Mouse (Mus musculus) myocyte (in vitro differentiated cells): ENCODE data around the gene Tmem168. TPM values are rescaled to one million over a fixed set of nuclear protein-coding genes. Genes with fewer than 3 reads are reported as not detected.

Experiments used
- H3K27me3 ChIP-seq: one replicate; pipeline ENCODE4 v1.6.1; 2011; ENCODE audit not compliant: control insufficient read depth, insufficient read depth, insufficient read length
- H3K36me3 ChIP-seq: one replicate; pipeline ENCODE4 v1.6.1; 2011; ENCODE audit not compliant: control insufficient read depth, insufficient read depth
- H3K4me2 ChIP-seq: one replicate; pipeline ENCODE4 v1.6.1; 2011; ENCODE audit warnings: low read depth, control low read depth
- H3K4me3 ChIP-seq: one replicate; pipeline ENCODE4 v1.5.1; 2011; ENCODE audit warnings: mild to moderate bottlenecking, control low read depth, moderate library complexity
- H3K79me2 ChIP-seq: one replicate; pipeline ENCODE4 v1.6.1; 2011; ENCODE audit not compliant: control insufficient read depth, insufficient read depth
- H3ac ChIP-seq: one replicate; pipeline ENCODE4 v1.6.1; 2011; ENCODE audit not compliant: control insufficient read depth, insufficient read length
- CEBPB ChIP-seq: IDR thresholded peaks from 2 replicates; pipeline ENCODE4 v1.6.1; 2011; ENCODE audit warnings: mild to moderate bottlenecking, moderate library complexity; ENCODE audit not compliant: poor library complexity, insufficient read depth, severe bottlenecking
- E2F4 ChIP-seq: IDR thresholded peaks from one replicate; pipeline ENCODE4 v1.6.1; 2011; ENCODE audit warnings: mild to moderate bottlenecking, control low read depth, moderate library complexity; ENCODE audit not compliant: insufficient read depth
- MAX ChIP-seq: IDR thresholded peaks from one replicate; pipeline ENCODE4 v1.6.1; 2011; ENCODE audit warnings: low read depth, mild to moderate bottlenecking, control low read depth
- MYOD1 ChIP-seq, 3 experiments: IDR thresholded peaks; one replicate each; pipeline ENCODE4 v1.6.1; 2011; ENCODE audit warnings: control low read depth in 2 of 3, low read depth in 2 of 3, mild to moderate bottlenecking in 2 of 3, moderate library complexity in 1 of 3; ENCODE audit not compliant: insufficient read length in 2 of 3, control insufficient read depth in 1 of 3
- MYOG ChIP-seq, 3 experiments: IDR thresholded peaks; one replicate each; pipeline ENCODE4 v1.6.1; 2011; ENCODE audit warnings: control low read depth in 2 of 3, low read depth in 2 of 3, mild to moderate bottlenecking in 2 of 3; ENCODE audit not compliant: insufficient read length in 2 of 3, control insufficient read depth in 1 of 3, insufficient read depth in 1 of 3
- POLR2A ChIP-seq: IDR thresholded peaks from one replicate; pipeline ENCODE4 v1.6.1; 2011; ENCODE audit warnings: low read depth, mild to moderate bottlenecking, control low read depth, moderate library complexity; ENCODE audit not compliant: insufficient read length
- POLR2AphosphoS2 ChIP-seq: IDR thresholded peaks from one replicate; pipeline ENCODE4 v1.6.1; 2011; ENCODE audit warnings: low read depth, control low read depth; ENCODE audit not compliant: insufficient read length
- REST ChIP-seq: IDR thresholded peaks from one replicate; pipeline ENCODE4 v1.6.1; 2011; ENCODE audit warnings: mild to moderate bottlenecking, control low read depth, moderate library complexity; ENCODE audit not compliant: insufficient read depth, insufficient read length
- SRF ChIP-seq: IDR thresholded peaks from one replicate; pipeline ENCODE4 v1.6.1; 2011; ENCODE audit warnings: low read depth; ENCODE audit not compliant: control insufficient read depth, insufficient read length
- TCF12 ChIP-seq: IDR thresholded peaks from one replicate; pipeline ENCODE4 v1.6.1; 2011; ENCODE audit warnings: mild to moderate bottlenecking, control low read depth; ENCODE audit not compliant: poor library complexity, insufficient read depth, severe bottlenecking
- TCF3 ChIP-seq: IDR thresholded peaks from one replicate; pipeline ENCODE4 v1.6.1; 2011; ENCODE audit warnings: low read depth, control low read depth; ENCODE audit not compliant: insufficient read length
- USF1 ChIP-seq: IDR thresholded peaks from one replicate; pipeline ENCODE4 v1.6.1; 2011; ENCODE audit warnings: low read depth, mild to moderate bottlenecking, control low read depth, moderate library complexity
- polyA plus RNA-seq: library from polyadenylated mRNA; unstranded; fragments of >200 nt; fragmentation: generic; extraction: Trizol; gene quantifications from one replicate; pipeline ENCODE4 v1.2.1, GENCODE M21; 2012; ENCODE audit warnings: missing spikeins

The Tmem168 gene
- polyA plus RNA-seq = 9.8 TPM

GRCm38 (mm10) chr6:13607621-13608493 lies at the start of gene Tmem168:
Gene Tmem168, minus strand, starts transcription at chr6:13608100.
- Histone ChIP-seq H3K4me3 (peak within 1 kb of the TSS; percentile 73), H3ac (peak within 1 kb of the TSS; percentile 41), H3K79me2 (peaks cover 40% of the 10 kb centered on the region), H3K36me3 (no peaks in the 10 kb centered on the region), H3K27me3 (no peaks in the 10 kb centered on the region), H3K4me2 (peak within 1 kb of the TSS; percentile 84)
- TF ChIP-seq TCF12 (no peak), POLR2A (peak; percentile 82), MAX (no peak), MYOD1 (IDR thresholded peaks at IDR 0.05; ENCODE audit: control insufficient read depth in 1 of 3, insufficient read length in 2 of 3, low read depth in 2 of 3) (peak in 2 of 3 experiments; percentile 74 to 92), MYOG (IDR thresholded peaks at IDR 0.05; ENCODE audit: control insufficient read depth in 1 of 3, insufficient read depth in 1 of 3, insufficient read length in 2 of 3, low read depth in 2 of 3) (peak in 2 of 3 experiments; percentile 79 to 90), POLR2AphosphoS2 (peak; percentile 92), REST (peak; percentile 35), USF1 (no peak)

- TF ChIP-seq TCF3 = no peak
- TF ChIP-seq E2F4 = no peak
- TF ChIP-seq CEBPB = no peak
- TF ChIP-seq MYOG (IDR thresholded peaks at IDR 0.05; ENCODE audit: control insufficient read depth in 1 of 3, insufficient read depth in 1 of 3, insufficient read length in 2 of 3, low read depth in 2 of 3) = no peak
- TF ChIP-seq TCF12 = no peak
- TF ChIP-seq POLR2AphosphoS2 = no peak
- TF ChIP-seq POLR2A = no peak
- TF ChIP-seq MYOD1 (IDR thresholded peaks at IDR 0.05; ENCODE audit: control insufficient read depth in 1 of 3, insufficient read length in 2 of 3, low read depth in 2 of 3) = no peak
- Histone ChIP-seq H3K79me2 (peaks cover 9% of the 10 kb centered on the region), H3K4me2 (no peak overlapping the region), H3K36me3 (peaks cover 28% of the 10 kb centered on the region), H3K4me3 (no peak overlapping the region), H3ac (no peak overlapping the region), H3K27me3 (no peaks in the 10 kb centered on the region)
These were observed 46.2 kb upstream of the Tmem168 start for GRCm38 (mm10) chr6:13654081-13654480.

DNA sequence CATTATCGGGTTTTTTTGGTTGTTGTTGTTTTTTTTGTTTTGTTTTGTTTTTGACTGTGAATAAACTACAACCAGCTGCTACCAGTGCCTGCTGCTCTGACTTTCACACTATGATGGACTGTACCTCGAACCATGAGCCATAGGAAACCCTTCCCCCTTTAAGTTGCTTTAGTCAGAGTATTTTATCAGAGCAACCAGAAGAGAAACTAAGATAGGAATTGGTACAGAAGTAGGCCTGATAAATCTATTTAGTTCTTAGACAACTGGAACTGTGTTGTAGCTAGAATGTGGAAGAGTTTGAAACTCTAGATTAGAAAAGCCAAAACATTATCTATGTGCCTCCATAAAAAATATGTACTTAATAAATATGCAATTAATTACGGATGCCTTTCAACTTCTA lies 44.4 kb upstream of the Tmem168 start:
- Histone ChIP-seq H3ac (no peak overlapping the region), H3K36me3 (peaks cover 22% of the 10 kb centered on the region), H3K27me3 (no peaks in the 10 kb centered on the region), H3K4me3 (no peak overlapping the region), H3K4me2 (no peak overlapping the region), H3K79me2 (peaks cover 9% of the 10 kb centered on the region)
- no peak for TF ChIP-seq TCF12
- TF ChIP-seq TCF3 = no peak

DNA sequence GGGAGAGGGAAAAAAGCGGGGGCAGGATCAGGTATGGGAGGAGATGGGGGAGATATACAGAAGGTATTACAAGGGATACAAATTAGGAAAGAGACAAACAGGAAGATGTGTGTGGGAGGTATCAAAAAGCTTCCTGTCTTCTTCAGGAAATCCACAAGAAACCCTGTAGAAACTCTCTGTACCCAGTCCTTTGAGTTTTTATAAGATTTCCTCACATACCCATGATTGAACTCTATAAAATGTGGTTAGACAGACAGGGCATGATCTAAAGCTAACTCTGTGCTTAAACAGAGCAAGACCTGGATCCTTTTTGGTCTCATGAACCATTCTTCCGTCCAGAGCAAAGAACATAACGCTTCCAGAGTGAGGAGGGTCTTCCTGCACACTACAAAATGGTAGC lies 43.0 kb upstream of the Tmem168 start:
- no peaks in the 10 kb centered on the region for H3K27me3 ChIP-seq
- H3K36me3 ChIP-seq = peaks cover 22% of the 10 kb centered on the region
- H3K4me3 ChIP-seq = no peak overlapping the region
- no peak for TF ChIP-seq POLR2AphosphoS2
- TF ChIP-seq CEBPB = no peak
- TF ChIP-seq REST = no peak
- no peak for TF ChIP-seq TCF12
- no peak for TF ChIP-seq SRF
- TF ChIP-seq MYOD1 (IDR thresholded peaks at IDR 0.05; ENCODE audit: control insufficient read depth in 1 of 3, insufficient read length in 2 of 3, low read depth in 2 of 3) = no peak
- TF ChIP-seq MYOG (IDR thresholded peaks at IDR 0.05; ENCODE audit: control insufficient read depth in 1 of 3, insufficient read depth in 1 of 3, insufficient read length in 2 of 3, low read depth in 2 of 3) = no peak
- no peak for TF ChIP-seq E2F4
- no peak for TF ChIP-seq POLR2A
- no peak for TF ChIP-seq USF1
- no peak for TF ChIP-seq TCF3
- no peak for TF ChIP-seq MAX
- H3ac ChIP-seq = no peak overlapping the region
- H3K79me2 ChIP-seq = peaks cover 9% of the 10 kb centered on the region
- no peak overlapping the region for H3K4me2 ChIP-seq

- TF ChIP-seq POLR2AphosphoS2 (no peak), MAX (no peak), MYOG (IDR thresholded peaks at IDR 0.05; ENCODE audit: control insufficient read depth in 1 of 3, insufficient read depth in 1 of 3, insufficient read length in 2 of 3, low read depth in 2 of 3) (no peak), MYOD1 (IDR thresholded peaks at IDR 0.05; ENCODE audit: control insufficient read depth in 1 of 3, insufficient read length in 2 of 3, low read depth in 2 of 3) (no peak), TCF3 (no peak), POLR2A (no peak), TCF12 (no peak)
These were observed 40.4 kb upstream of the Tmem168 start for GRCm38 (mm10) chr6:13648305-13648704.

More at GRCm38 (mm10) chr6:13648305-13648704, 40.4 kb upstream of the Tmem168 start:
- H3K36me3 ChIP-seq = peaks cover 15% of the 10 kb centered on the region
- H3ac ChIP-seq = no peak overlapping the region
- no peak overlapping the region for H3K4me3 ChIP-seq
- no peak overlapping the region for H3K4me2 ChIP-seq
- peaks cover 9% of the 10 kb centered on the region for H3K79me2 ChIP-seq
- no peaks in the 10 kb centered on the region for H3K27me3 ChIP-seq
